Mouse (Mus musculus) monocyte, adult 2 months (primary cell): ENCODE data around the gene Slit1.

Experiments
- DNase-seq, 2 experiments: peaks; one replicate each; pipeline ENCODE4 v3.0.0; 2022; ENCODE audit warnings: low spot score in 2 of 2, low read depth in 1 of 2

The Slit1 gene

GRCm38 (mm10) chr19:41657446-41657845 lies 86.0 kb downstream of the Slit1 start:
- DNase-seq = no peak

GRCm38 (mm10) chr19:41656671-41657070 lies 86.8 kb downstream of the Slit1 start:
- no peak for DNase-seq

GRCm38 (mm10) chr19:41655970-41656369 lies 87.5 kb downstream of the Slit1 start:
- peak in 1 of 2 experiments; percentile 21 for DNase-seq

- no peak for DNase-seq
Observed at GRCm38 (mm10) chr19:41655089-41655783, 88.2 kb downstream of the Slit1 start.

- DNase-seq = no peak
Observed at GRCm38 (mm10) chr19:41651967-41652366, 91.5 kb downstream of the Slit1 start.

- DNase-seq = no peak
Observed at GRCm38 (mm10) chr19:41649394-41649793, 94.1 kb downstream of the Slit1 start.

GRCm38 (mm10) chr19:41646947-41647631 lies 96.4 kb downstream of the Slit1 start:
- DNase-seq = peak; percentile 31 to 55

- no peak for DNase-seq
Observed at GRCm38 (mm10) chr19:41643010-41643409, 100.5 kb downstream of the Slit1 start.

GRCm38 (mm10) chr19:41634999-41635398 lies 108.5 kb downstream of the Slit1 start:
- DNase-seq = no peak

GRCm38 (mm10) chr19:41634099-41634498 lies 109.4 kb downstream of the Slit1 start:
- no peak for DNase-seq

GRCm38 (mm10) chr19:41629532-41629931 lies 113.9 kb downstream of the Slit1 start:
- DNase-seq = peak in 1 of 2 experiments; percentile 21

GRCm38 (mm10) chr19:41628970-41629369 lies 114.5 kb downstream of the Slit1 start:
- no peak for DNase-seq

GRCm38 (mm10) chr19:41620366-41621092 lies 122.9 kb downstream of the Slit1 start:
- no peak for DNase-seq

- no peak for DNase-seq
Observed at GRCm38 (mm10) chr19:41618771-41619385, 124.6 kb downstream of the Slit1 start.

- DNase-seq = no peak
Observed at GRCm38 (mm10) chr19:41618153-41618657, 125.3 kb downstream of the Slit1 start.

GRCm38 (mm10) chr19:41617102-41617501 lies 126.4 kb downstream of the Slit1 start:
- no peak for DNase-seq

GRCm38 (mm10) chr19:41616274-41616673 lies 127.2 kb downstream of the Slit1 start:
- DNase-seq = no peak

GRCm38 (mm10) chr19:41615606-41616224 lies 127.8 kb downstream of the Slit1 start:
- no peak for DNase-seq

GRCm38 (mm10) chr19:41613325-41614087 lies 130.0 kb downstream of the Slit1 start:
- DNase-seq = no peak

GRCm38 (mm10) chr19:41611683-41612082 lies 131.8 kb downstream of the Slit1 start:
- DNase-seq = no peak
